Mouse (Mus musculus) cerebral cortex, adult 2 months (tissue): ENCODE results near the gene Olfr305.

ENCODE experiments used
- WGBS: fragments of 180-500 bp; shearing (Covaris S2); methylation state at CpG from one replicate; pipeline ENCODE4 v1.1.7; 2018; 5-methylcytosine and 5-hydroxymethylcytosine counted together

The Olfr305 gene

DNA sequence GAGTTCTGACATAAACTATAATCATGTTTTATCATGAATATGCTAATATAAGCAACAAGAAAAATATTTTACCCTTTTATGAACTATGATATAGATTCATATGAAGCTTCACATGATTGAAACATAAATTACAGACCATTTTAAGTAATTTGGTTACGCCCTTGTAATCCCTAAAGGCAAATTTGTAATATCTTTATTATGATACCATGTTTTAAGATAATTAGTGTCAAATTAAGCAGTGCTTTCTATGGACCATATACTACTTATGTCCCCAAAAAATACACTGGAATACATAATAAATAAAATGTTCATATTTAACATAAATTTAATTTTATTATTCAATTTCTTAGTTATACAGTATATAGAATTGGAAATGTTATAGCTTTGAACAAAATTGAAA, at the start of gene Olfr305:
TSS of gene Olfr305 (minus strand) at position 101 of the 400 bp plus-strand sequence.
- whole genome bisulfite sequencing, result 84% methylated on average over 1 of the region's 1 CpGs

DNA sequence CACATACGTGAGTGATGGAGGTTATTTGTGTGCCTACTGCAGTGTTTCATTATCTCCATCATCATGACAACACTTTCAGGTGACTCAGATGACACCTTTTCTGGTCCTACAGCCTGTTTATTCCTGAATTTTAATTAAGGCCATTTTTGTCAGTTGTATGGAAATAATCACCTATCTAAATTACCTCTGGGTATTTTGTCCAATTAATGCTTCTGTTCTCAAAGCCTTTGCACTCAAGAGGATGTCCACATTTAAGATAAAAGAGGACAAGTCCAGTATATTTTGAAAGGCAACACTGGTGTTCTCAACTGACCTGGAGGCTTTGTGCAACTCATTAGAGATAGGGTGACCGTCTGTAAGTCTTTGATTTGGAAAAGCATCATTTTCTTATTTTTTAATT, 36.8 kb upstream of the Olfr305 start, which contains the start of gene Olfr301:
TSS of gene Olfr301 (plus strand) at position 301 of the 400 bp plus-strand sequence.
- 89% methylated on average over 2 of the region's 2 CpGs for WGBS

DNA sequence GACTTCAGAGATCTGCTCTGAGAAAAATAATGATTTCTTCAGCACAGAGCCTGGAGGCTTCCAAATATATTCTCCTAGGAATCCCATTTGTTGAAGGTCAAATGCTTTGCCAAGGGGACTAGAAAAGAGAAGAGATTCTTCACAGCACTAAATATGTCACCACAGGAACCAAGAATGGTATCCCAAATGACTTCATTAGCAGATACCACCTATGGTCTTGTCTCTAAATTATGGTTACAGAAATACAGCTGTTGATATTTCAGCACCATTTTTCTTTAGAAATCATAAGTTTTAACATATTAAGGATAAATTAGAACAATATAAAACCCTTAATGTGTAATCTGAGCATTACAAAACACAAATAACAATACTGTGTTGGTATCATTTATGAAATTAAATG, 31.0 kb upstream of the Olfr305 start, which contains the start of gene Olfr303:
TSS of gene Olfr303 (minus strand) at position 101 of the 400 bp plus-strand sequence.

DNA sequence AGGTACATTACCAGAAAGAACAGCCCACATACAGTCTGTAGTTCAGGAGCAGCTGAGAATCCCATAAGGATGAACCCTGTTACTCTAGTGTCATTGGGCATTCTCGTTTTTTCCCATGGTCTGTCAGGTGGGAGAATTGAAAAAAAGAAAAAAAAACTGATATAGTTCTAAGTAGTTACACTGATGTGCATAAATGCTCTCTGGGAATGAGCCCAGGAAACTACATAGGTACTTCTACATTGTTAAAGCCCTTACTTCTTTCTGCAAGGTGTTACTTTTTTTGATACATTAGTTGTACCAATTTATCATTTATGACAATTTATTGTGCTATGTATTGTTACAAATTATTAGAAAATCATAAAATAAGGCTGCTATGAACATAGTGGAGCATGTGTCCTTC, 19.8 kb upstream of the Olfr305 start, which contains the start of gene Olfr304:
TSS of gene Olfr304 (minus strand) at position 101 of the 400 bp plus-strand sequence.
- 53% methylated on average over 1 of the region's 1 CpGs for WGBS

DNA sequence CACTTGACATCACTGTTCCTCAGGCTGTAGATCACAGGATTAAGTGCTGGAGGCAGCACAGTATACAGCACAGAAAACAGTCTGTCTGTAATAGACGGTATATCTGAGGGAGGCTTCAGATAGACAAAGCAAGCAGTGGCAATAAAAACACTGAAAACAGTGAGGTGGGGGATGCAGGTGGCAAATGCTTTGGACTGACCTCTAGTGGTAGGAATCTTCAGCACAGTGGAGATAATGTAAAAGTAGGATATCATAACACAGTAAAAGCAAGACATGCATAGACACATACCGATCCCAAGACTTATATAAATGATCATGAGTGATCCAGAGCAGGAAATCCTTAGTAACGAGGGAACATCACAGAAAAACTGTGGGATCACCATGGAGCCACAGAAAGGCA, 19.0 kb upstream of the Olfr305 start:
- 66% methylated on average over 3 of the region's 3 CpGs for WGBS

DNA sequence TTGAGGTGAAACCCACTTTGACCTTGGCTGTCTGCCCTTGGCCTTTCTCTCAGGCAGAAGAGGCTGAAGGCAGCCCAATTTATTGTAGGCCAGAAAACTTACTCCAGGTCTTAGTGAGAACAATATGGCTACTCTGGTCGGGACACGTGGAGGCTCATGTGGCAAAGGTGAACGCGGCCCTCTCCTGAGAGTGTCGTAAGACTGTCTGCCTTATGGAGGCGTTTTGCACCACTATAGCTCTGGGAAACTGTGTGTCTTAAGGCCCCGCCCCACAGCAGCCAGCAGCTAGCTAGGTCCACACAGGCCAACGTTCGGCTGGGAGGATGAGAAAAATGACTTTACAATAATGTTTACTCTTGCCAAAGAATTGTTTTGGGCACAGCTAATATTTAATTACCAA, 20.4 kb downstream of the Olfr305 start:
- WGBS, result 90% methylated on average over 9 of the region's 9 CpGs

DNA sequence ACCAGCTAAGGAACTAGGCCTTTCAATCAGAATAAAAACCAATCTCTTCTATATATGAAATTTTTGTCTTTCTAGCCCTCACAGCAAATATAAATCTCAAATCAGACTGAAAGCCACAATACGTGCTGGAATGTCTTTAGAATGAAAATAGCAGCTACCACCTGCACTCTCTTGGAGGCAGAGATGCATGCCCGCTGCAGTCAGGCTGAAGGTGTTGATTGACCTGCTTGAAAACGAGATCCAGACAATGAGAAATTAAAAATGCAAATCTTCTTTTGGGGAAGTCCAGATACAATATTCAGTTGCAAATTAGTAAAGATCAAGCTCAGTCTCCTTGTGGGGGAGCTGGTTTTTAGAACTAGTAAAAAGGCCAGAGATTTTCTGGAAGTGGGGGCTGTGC, 22.5 kb downstream of the Olfr305 start:
- WGBS, result 56% methylated on average over 3 of the region's 3 CpGs

DNA sequence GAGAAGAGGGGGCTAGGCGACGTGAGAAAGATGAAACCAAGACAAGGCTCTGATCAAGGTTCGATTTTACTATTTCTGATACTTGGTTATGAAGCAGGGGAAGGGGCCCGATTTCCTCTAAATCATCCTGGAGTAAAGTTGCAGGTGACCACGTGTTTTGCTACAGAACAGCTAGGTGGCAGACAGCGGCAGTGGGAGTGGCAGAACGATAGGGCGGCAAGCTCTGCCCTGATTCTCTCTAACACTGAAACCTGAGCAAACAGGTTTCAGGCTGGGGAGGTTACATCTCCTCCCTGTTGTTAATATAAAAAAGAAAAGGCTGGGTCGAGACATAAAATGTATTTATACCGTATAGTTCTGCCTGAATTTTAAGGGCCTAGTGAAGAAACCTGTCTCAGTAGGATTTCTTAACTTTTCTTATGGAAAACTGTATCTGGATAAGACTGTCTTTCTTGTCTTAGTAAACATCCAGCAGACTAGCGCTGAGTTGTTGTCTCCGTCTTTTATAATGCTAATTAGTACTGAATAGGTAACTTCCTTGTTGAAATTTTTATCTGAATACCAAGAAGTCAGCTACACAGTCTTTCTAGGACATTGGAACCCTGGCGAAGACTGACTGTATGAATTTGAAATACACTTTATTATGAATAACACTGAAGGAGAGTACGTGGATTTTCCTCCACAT, 23.7 kb downstream of the Olfr305 start:
- 88% methylated on average over 14 of the region's 14 CpGs for WGBS

DNA sequence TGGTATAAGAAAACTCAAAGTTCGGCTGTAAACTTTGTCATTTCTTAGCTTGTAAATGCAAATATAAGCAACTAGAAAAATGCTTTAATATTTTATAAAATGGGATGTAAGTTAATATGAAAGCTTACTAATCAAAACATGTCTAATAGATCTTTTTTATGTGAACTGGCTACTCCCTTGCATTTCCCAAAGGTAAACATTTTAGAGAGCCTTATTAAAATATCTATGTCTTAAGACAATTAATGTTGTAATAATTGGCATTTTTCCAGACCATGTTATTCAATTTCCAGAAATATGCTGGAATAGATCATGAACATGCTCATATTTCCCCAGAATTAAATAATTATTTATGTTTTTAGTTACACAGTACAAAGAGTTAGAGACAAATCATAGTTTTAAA, 29.2 kb downstream of the Olfr305 start, which contains the start of gene Olfr307:
TSS of gene Olfr307 (minus strand) at position 101 of the 400 bp plus-strand sequence.
- WGBS, result 69% methylated on average over 1 of the region's 1 CpGs

DNA sequence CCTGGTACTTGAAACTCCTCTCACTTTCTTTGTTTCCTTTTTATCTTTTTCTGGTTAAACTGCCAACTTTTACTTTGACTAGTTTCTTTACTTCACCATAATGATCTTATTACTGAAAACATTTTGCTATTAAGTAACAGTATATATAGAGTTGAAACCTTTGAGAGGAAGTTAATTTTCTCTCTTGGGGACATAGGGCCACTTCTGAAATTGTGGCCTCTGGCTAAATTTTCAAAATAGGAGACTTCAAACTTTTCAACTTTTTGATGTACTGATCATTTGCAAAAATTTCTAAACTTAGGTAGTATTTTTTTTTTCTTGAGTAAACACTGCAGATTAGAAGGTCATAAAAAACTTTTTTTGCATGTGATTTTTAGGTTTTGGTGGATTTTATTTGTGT, 41.2 kb downstream of the Olfr305 start, which contains the start of gene Olfr308:
TSS of gene Olfr308 (minus strand) at position 101 of the 400 bp plus-strand sequence.

DNA sequence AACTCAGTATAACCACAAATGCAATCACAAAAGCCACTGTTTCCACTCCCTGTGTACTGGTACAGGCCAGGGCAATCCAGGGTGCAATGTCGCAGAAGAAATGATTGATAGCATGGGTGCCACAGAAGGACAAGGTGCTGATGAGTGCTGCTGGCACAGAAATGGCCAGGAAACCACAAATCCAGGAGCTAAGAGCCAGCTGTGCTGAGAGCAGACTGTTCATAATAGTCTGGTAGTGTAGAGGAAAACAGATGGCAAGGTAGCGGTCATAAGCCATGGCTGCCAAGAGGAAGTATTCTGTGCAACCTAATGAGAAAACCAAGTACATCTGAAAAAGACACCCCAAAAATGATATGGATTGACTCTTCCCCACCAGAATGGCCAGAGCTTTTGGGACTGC, 45.4 kb downstream of the Olfr305 start:
- WGBS, result 87% methylated on average over 2 of the region's 2 CpGs

DNA sequence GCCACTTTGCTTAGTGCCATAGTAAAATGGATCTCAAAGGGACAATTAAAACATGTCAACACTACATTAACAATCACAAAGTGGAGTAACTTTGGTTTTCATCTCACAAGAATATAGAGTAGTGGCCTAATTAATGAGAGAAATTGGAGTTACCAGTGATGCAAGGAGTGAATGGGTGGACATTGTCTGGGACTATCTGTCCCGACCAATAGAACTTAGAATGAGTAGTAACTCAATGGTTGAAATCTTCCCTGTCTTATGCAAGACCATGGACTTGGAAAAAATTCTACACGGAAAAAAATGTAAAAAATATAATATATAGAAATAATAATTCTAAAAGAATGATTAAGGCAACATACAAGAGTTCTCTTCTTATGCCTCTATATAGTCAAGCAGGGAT, 53.1 kb downstream of the Olfr305 start, which contains the start of gene Olfr309:
TSS of gene Olfr309 (minus strand) at position 101 of the 400 bp plus-strand sequence.
- 76% methylated on average over 2 of the region's 2 CpGs for WGBS
